21 mouse cellular contexts compared by ENCODE assay signal in the genomic region with DNA sequence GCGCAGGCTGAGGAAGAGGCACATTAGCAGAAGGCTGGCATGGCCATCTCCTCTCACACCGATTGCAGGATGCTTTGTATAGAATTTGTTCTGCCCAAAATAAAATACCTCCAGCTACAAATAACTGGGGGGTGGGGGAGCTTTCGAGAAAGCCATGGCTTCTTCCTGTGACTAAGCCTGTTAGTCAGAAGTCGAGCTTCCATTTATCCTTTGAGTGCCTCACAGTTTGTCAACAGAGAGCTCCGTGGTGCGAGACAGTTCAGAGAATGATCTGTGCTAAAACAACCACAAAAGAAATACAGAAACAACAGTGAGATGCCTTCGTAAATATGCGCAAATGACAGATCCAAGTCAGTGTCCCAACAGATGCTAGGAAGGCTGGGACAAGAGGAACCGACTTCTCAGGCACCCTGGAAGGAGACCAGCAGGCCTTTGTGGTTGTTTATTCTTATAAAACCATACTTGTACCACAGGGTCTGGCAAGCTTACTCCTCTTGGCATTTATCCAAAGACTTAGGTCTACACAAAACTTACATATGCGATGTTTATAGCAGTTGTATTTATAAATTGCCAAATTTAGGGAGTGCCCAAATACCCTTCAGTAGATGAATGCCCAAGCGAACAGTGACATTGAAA. TPM values are rescaled to one million over a fixed set of nuclear protein-coding genes. Genes with fewer than 3 reads are reported as not detected.
DNase-seq lines count a peak whose midpoint lies in the region; ATAC-seq lines count a peak whose summit lies in the region.
"Had no signal": no experiment of that assay in that cellular context is flagged by ENCODE, and none has a peak within 500 bp of the region (broad histone marks: within the 10 kb centered on the region; RNA-seq: fewer than 3 reads in every experiment).

No protein-coding gene starts in this region.

- WGBS in heart, embryonic 11.5 days (ENCODE audit: insufficient replicate concordance), result 80% methylated on average over 11 of the region's 11 CpGs
- 90% methylated on average over 11 of the region's 11 CpGs for WGBS in limb, embryonic 10.5 days
- 51% methylated on average over 11 of the region's 11 CpGs for WGBS in midbrain, embryonic 16.5 days

- no peak overlapping the region for H3K9ac ChIP-seq in heart, embryonic 11.5 days (ENCODE audit: low read depth, low read length)
- no peak overlapping the region for H3K9ac ChIP-seq in midbrain, embryonic 16.5 days (ENCODE audit: low read depth, low read length)
- H3K9ac ChIP-seq: heart, embryonic 15.5 days; hindbrain, embryonic 15.5 days; limb, embryonic 15.5 days; neural tube, embryonic 13.5 days had no signal

- no peaks in the 10 kb centered on the region for H3K4me1 ChIP-seq in heart, embryonic 11.5 days (ENCODE audit: control insufficient read depth, insufficient read depth, low read length)
- H3K4me1 ChIP-seq in limb, embryonic 10.5 days, result no peaks in the 10 kb centered on the region
- H3K4me1 ChIP-seq in midbrain, embryonic 16.5 days (ENCODE audit: control insufficient read depth, insufficient read depth, low read length), result no peaks in the 10 kb centered on the region
- H3K4me1 ChIP-seq: forebrain, embryonic 10.5 days; heart, embryonic 15.5 days; hindbrain, embryonic 15.5 days; limb, embryonic 15.5 days; neural tube, embryonic 13.5 days had no signal

- no peak for ATAC-seq in heart, embryonic 11.5 days (replicated peaks; ENCODE audit: insufficient number of reproducible peaks, low FRiP score, low TSS enrichment)
- ATAC-seq in midbrain, embryonic 16.5 days, result no peak
- ATAC-seq: intestine, embryonic 16.5 days had no signal

- no peak overlapping the region for H3K27ac ChIP-seq in heart, embryonic 11.5 days (ENCODE audit: low read depth, low read length)
- no peak overlapping the region for H3K27ac ChIP-seq in limb, embryonic 10.5 days
- H3K27ac ChIP-seq in midbrain, embryonic 16.5 days (ENCODE audit: low read length), result no peak overlapping the region
- H3K27ac ChIP-seq: forebrain, embryonic 10.5 days; heart, adult 2 months; heart, embryonic 15.5 days; hindbrain, embryonic 15.5 days; limb, embryonic 15.5 days; neural tube, embryonic 13.5 days; stomach, postnatal 0 days had no signal

- H3K4me2 ChIP-seq in heart, embryonic 11.5 days, result no peak overlapping the region
- H3K4me2 ChIP-seq in midbrain, embryonic 16.5 days (ENCODE audit: low read length), result no peak overlapping the region
- H3K4me2 ChIP-seq: heart, embryonic 15.5 days; hindbrain, embryonic 15.5 days; limb, embryonic 15.5 days; neural tube, embryonic 13.5 days had no signal

- peak; percentile 49 for DNase-seq in heart, adult 11 months
- peak; percentile 74 for DNase-seq in 3T3-L1 (ENCODE audit: low read depth, low spot score)
- DNase-seq in NIH3T3 (ENCODE audit: low read depth), result peak; percentile 75
- peak; percentile 23 for DNase-seq in limb, embryonic 10.5 days (ENCODE audit: low spot score)
- DNase-seq in left cerebral cortex, postnatal 25 days (ENCODE audit: low spot score in 2 of 2), result no peak
- DNase-seq in kidney, adult 9 months, result no peak
- DNase-seq: adrenal gland, postnatal 25 days; cerebellum, adult 2 months; gastrocnemius, postnatal 10 days; heart, adult 2 months; heart, postnatal 4 days; right cerebral cortex, adult 18-20 months had no signal

- H3K4me3 ChIP-seq in heart, embryonic 11.5 days (ENCODE audit: low read depth, low read length), result no peak overlapping the region
- no peak overlapping the region for H3K4me3 ChIP-seq in limb, embryonic 10.5 days
- H3K4me3 ChIP-seq in midbrain, embryonic 16.5 days (ENCODE audit: low read depth, low read length), result no peak overlapping the region
- H3K4me3 ChIP-seq: forebrain, embryonic 10.5 days; heart, adult 2 months; heart, embryonic 15.5 days; hindbrain, embryonic 15.5 days; limb, embryonic 15.5 days; neural tube, embryonic 13.5 days had no signal

- intact Hi-C loops in left cerebral cortex, postnatal 25 days (cut with DNase I), result no loop called here

- peaks cover 4% of the 10 kb centered on the region; the same call in 1 of the 2 replicates for H3K36me3 ChIP-seq in heart, embryonic 11.5 days (ENCODE audit: control insufficient read depth, insufficient read depth, low read length)
- H3K36me3 ChIP-seq in limb, embryonic 10.5 days, result peaks cover 43% of the 10 kb centered on the region
- H3K36me3 ChIP-seq in midbrain, embryonic 16.5 days (ENCODE audit: control insufficient read depth, insufficient read depth, low read length), result peaks cover 8% of the 10 kb centered on the region; the same call in 1 of the 2 replicates

- H3K27me3 ChIP-seq in heart, embryonic 11.5 days (ENCODE audit: control insufficient read depth, insufficient read depth, low read length), result no peaks in the 10 kb centered on the region
- H3K27me3 ChIP-seq in limb, embryonic 10.5 days (ENCODE audit: low read depth, poor library complexity, severe bottlenecking), result no peaks in the 10 kb centered on the region
- H3K27me3 ChIP-seq in midbrain, embryonic 16.5 days (ENCODE audit: control insufficient read depth, insufficient read depth, low read depth, low read length), result no peaks in the 10 kb centered on the region
- H3K27me3 ChIP-seq: heart, embryonic 15.5 days; hindbrain, embryonic 15.5 days; limb, embryonic 15.5 days; neural tube, embryonic 13.5 days had no signal

- H3K9me3 ChIP-seq in heart, embryonic 11.5 days (replicated peaks; ENCODE audit: control insufficient read depth, low read length), result no peaks in the 10 kb centered on the region
- no peaks in the 10 kb centered on the region for H3K9me3 ChIP-seq in limb, embryonic 10.5 days (replicated peaks)
- H3K9me3 ChIP-seq in midbrain, embryonic 16.5 days (replicated peaks; ENCODE audit: control insufficient read depth, low read length, poor library complexity, severe bottlenecking), result no peaks in the 10 kb centered on the region
- H3K9me3 ChIP-seq: forebrain, embryonic 10.5 days; heart, embryonic 15.5 days; hindbrain, embryonic 15.5 days; limb, embryonic 15.5 days; neural tube, embryonic 13.5 days had no signal

RNA-seq across cellular contexts. Expression of gene Slc38a6, which starts 9.0 kb away (rescaled TPM):
- 7.8 and 8.7 TPM in 2 replicates for polyA plus RNA-seq in heart, embryonic 11.5 days (2014; fragmentation: Nextera tagmentation; extraction: Ambion mirVana)
- 8.6 and 10.8 TPM in 2 replicates for polyA plus RNA-seq in limb, embryonic 10.5 days (2016; fragmentation: Nextera tagmentation; extraction: Ambion mirVana)
- total RNA-seq in left cerebral cortex, postnatal 25 days (2021), result 10 to 100 TPM; 12.1 to 17.8 TPM
- polyA plus RNA-seq in midbrain, embryonic 16.5 days (2015; fragmentation: Nextera tagmentation; extraction: Ambion mirVana), result 9.9 and 11.1 TPM in 2 replicates

RNA-seq across cellular contexts. Expression of gene Trmt5, which starts 9.1 kb away (rescaled TPM):
- 16.0 and 18.5 TPM in 2 replicates for polyA plus RNA-seq in heart, embryonic 11.5 days (2014; fragmentation: Nextera tagmentation; extraction: Ambion mirVana)
- 23.3 and 24.5 TPM in 2 replicates for polyA plus RNA-seq in limb, embryonic 10.5 days (2016; fragmentation: Nextera tagmentation; extraction: Ambion mirVana)
- total RNA-seq in left cerebral cortex, postnatal 25 days (2021), result 10 to 100 TPM; 12.3 to 14.0 TPM
- 16.6 and 17.9 TPM in 2 replicates for polyA plus RNA-seq in midbrain, embryonic 16.5 days (2015; fragmentation: Nextera tagmentation; extraction: Ambion mirVana)

Comparison
In these comparisons a context has a peak if more than half of its experiments do, and no peak if none do; other contexts are left out.
1. DNase-seq: peak in heart, adult 11 months (single experiment), 3T3-L1 (single experiment), NIH3T3 (single experiment) and limb, embryonic 10.5 days (single experiment); none in left cerebral cortex, postnatal 25 days (0 of 2) and kidney, adult 9 months (single experiment).